Mouse (Mus musculus) c-Kit-positive CD71-positive TER-119-negative erythroid progenitor cells, embryonic 14.5 days (primary cell): Measurements from ENCODE around the gene Vhl.

ENCODE experiments used
- DNase-seq: peaks from one replicate; pipeline ENCODE4 v3.0.0-alpha.2; 2013; ENCODE audit warnings: low read depth

The Vhl gene

DNA sequence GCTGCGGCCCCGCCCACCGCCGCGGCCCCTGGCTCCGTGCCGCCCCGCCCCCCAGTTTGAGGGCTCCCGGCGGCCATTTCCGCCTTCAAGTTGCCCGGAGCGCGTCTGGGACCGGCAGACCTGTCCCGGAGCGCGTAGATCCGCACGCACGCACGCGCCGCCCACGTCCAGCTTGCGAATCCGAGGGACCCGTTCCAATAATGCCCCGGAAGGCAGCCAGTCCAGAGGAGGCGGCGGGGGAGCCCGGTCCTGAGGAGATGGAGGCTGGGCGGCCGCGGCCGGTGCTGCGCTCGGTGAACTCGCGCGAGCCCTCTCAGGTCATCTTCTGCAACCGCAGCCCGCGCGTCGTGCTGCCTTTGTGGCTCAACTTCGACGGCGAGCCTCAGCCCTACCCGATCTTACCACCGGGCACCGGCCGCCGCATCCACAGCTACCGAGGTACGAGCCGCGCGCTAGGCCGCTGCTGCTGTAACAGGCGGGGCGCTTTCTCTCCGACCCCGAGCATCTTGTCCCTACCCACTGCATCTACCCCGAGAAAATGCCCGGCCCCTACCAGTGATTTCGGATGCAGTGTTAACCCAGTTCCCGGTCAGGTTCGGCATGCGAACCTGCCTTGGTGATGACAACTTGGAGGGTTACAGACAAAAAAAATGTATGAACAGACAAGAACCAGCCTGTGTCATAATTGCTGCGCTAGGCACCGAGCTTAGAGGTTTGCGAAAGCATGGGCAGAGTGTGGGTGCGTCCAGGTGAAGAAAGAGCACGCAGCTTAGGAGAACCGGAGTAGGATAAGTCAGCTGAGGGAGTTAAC lies at the start of gene Vhl:
Gene Vhl, plus strand, starts transcription at position 19 of the 811 bp plus-strand sequence.
- no peak for DNase-seq

DNA sequence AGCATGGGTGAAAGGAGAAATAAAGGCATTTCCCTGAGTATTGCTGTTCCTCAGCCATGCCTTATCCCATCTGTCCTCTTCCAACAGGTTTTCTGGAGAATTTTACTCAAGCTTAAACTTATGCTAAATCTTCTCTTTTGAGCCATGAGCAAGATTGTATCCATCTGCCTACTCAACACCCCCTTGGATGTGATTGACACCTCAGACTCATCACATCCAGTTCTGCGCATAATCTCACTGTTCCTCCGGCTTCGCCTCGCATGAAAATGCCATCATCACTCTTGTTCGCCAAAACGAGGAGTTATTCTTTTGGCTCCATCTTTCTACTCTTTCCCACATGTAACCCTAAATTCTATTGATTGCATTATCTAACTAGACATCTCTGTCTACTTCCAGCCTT lies 47.7 kb upstream of the Vhl start:
- DNase-seq, result no peak

DNA sequence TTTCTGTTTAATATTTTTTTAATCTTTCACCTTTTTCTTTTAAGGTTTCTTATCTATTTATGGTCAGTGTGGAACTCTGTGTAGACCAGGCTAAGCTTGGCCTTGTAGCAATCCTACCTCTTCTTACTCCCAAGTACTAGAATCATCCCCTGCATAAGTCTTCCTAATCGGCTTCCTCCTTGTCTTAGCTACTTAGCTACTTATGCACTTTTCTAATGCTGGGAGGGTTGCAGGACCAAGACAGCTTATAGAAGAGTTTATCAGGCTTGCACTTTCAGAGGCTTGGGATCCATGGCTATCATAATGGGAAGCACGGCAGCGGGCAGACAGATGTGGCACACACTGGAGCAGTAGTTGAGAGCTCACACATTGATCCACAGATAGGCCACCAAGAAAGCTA lies 44.5 kb upstream of the Vhl start:
- DNase-seq, result no peak

DNA sequence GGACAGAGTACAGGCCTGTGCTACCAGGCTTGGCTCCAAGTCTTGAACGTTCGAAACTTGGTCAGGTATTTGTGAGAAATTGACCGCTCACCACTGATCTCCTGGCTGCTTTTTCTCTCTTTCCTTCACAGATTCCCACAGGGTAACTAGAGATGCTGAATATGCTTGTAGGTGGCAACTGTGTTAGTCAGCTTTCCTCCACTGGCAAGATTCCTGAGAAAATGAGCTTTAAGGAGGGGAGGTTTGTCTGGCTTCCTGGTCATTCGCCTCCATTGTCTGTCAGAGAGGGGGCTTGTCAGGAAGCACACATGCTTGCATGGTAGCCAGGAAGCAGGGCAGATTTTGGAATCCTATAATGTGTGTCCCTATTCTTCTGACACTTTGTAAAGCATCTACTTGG lies 40.7 kb upstream of the Vhl start:
- no peak for DNase-seq

DNA sequence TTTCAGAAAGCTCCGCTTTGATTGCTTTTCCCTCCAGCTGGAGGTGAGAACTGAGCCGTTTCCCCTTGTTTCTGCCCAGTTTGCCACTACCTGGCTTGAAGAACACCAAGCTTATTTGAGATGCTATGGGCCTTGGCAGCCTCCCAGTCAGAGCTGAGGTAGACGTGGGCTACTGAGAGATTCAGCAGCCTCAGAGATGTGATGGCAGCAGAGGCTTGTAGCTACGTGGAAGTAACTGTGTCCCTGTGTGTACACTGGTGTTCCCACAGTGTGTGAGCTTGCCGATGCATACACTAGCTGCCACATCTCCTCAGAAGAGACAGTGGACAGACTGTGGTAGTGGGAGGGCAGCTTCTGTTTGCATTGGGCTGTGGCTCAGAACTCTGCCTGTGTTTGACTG lies 38.7 kb upstream of the Vhl start:
- DNase-seq, result no peak

DNA sequence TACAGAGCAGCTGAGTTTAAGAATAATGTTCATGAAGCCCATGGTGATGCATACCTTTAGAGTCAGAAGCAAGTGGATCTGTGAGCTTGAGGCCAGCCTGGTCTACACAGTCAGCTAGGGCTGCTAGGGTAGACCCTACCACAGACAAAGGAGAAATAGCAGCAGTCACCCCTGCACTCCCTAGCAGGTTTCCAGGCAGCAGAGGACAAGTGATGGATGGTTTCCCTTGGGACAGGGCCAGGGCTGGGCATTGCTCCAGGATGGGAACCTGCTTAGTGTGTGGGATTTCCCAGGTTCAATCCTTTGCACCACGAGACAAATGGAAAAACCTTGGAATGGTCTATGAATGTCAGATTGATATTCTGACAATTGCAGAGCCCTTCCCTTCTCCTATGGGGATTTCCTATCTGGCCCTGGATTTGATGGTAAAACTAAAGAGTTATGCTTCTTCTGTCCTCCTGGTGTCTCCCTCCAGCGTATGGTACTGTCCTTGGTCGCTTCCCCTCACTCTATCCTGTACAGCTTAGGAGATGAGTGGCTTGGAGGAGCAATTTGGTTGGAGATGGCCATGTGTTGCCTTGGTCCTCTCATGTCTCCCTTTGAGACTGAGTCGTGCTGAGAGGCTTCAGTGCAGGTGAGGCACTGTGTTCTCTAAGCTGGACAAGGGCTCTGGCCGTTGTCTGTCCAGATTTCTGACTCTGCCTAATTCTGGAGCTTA lies 37.1 kb upstream of the Vhl start:
- DNase-seq, result no peak

DNA sequence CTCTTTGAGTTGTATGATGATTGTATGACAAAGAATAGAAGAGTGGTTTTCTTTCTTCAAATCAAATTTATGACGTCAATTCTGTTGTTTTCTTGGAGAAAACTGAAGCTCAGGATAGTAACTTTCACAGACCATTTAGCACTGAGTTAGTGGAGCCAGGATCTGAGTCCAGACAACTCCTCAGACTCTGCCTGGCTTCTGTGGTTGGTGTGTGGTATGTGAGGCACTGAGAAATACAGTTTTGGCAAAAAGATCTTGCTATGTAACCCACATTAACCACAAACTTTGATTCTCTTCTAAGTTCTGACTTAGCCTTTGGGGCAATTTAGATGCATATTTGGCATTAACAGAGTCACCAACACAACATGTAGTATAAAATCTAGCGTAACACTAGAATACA lies 31.1 kb upstream of the Vhl start:
- no peak for DNase-seq

DNA sequence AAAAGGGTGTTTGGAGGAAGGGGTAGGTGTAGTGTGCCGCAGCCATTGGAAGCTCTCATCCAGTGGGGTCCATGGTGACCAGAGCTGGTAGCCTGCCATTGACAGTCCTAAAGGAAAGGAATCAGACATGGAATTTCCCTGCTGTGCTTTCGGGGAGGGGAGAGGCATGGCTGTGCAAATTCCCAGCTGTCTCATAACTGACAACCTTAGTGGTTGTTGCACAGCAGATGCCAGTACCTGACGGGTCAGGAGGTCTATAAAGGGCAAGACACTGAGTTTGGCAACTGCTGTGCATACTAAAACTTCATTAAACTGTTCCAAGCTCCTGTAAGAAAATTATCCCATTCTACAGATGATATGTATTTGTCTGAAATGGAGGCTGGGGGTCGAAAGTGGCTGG lies 25.8 kb upstream of the Vhl start:
- no peak for DNase-seq

DNA sequence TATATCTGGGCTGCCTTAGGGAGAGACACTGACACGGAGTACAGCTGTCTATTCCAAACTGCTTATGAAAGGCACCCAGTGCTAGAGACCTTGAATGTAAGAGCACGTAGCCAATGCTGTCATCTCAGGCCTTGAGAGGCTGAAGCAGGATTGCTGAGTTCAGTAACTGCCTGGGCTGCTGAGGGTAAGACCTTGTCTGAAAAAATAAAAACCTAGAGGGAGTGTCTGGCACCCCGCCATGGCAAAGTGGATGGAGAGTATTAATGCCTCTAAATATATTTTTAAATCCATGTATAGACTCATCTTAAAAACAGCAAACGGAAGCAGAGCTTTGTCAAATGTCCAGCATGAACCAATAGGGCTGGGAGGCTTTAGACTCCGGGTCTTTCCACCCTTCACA lies 23.9 kb upstream of the Vhl start:
- no peak for DNase-seq

DNA sequence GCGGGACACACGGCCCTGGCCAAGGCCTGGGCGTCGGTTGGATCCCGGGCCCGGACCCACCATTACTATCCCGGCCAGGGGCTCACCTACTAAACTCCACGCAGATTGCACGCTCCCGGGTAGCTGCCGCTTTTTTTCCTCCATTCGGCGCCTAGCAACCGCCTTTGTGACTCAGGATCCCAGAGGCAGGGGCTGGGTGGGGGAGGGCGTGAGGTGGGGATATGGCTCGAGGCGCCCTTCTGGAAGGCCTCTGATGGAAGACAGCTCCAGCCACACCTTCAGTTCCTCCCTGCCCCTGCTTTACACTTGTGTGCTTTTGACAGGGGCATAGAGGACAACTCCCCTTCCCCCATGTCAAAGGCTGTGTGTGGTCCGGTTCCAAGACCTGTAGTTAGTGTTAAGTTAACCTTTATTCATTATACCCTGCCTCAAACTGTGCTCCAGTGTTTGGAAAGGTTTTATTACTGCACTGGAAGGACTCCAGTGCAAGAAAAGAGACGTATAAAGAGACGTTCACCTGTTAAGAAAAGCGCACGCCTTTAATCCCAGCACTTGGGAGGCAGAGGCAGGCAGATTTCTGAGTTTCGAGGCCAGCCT lies 23.1 kb upstream of the Vhl start, which contains the start of gene Fancd2os:
Gene Fancd2os, minus strand, starts transcription at position 173 of the 597 bp plus-strand sequence.
- DNase-seq, result no peak

DNA sequence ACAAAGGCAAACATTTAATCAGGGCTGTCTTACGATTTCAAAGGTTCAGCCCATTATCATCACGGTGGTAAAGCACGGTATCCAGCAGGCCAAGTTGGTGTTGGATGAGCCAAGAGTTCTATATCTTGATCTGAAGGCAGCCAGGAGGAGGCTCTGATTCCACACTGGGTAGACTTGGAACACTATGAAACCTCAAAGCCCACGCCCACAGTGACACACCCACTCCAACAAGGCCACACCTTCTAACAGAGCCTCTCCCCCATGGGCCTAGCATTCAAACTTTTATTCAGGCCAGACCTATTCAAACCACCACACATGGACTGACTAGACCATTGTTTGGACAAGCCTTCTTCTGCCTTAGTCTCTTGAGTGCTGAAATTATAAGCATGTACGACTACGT lies 20.9 kb upstream of the Vhl start:
- no peak for DNase-seq

DNA sequence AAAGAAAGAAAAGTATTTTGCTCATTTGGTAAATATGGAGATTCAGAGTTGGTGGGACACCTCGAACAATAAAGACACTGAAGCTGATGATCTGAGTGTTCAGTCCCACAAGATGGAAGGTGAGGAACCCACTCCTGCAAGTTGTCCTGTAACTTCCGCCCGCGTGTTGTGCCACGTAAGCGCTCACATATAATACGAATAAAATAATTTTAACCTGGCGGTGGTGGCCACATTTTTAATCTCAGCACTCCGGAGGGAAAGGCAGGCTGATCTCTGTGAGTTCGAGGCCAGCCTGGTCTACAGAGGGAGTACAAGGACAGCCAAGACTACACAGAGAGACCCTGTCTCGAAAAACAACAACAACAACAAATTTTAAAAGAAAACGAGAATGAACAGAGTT lies 19.8 kb upstream of the Vhl start:
- no peak for DNase-seq

DNA sequence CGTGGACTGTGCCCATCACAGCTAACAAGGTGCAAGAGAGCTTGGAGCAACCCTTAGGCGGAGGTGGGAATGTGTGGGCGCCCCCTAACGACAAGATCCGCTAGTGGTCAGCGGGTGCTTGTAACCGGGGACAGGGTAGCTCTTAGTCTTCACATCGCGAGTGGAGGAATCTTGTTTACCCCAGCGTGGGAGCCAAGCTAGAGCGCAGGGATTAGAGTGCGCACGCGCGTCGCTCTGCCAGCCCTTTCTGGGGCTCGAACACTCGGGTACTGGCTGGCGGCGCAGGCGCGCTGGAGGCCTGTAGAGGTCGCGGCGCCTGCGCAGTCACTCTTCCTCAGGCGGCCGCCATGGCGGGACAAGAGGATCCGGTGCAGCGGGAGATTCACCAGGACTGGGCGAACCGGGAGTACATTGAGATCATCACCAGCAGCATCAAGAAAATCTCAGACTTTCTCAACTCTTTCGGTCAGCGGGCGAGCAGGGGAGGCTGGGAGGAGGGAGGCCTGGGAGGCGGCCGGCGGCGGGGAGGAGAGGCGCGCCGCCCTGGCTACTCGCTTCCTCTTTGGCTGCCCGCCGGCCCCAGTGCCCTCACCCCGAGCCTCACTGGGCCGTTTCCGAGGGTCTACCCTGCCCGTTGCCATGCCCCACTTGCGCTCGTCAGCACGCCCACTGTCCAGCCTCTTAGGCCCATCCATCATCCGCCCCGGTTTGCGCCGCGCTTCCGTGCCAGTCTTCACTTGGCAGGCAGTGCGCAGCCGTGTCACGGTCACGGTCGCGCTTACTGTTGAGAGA lies 19.1 kb upstream of the Vhl start, which contains the start of gene Brk1:
Gene Brk1, plus strand, starts transcription at position 341 of the 792 bp plus-strand sequence.
- peak; percentile 66 for DNase-seq

DNA sequence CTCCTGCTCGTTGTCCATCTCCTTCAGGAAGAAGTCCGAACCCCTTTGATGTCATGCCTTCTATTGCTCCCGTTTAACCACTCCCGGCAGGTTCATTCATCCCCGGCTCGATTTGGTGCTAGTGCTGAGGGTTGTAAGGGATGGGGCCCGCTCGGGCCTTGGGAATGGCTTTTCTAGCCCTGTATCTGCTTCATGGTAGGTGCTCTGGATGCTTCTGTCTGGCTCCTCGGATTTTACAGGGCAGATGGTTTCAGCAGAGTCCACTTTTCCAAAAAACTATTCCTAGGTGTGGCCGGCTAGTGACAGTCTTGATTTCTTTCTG lies 18.6 kb upstream of the Vhl start:
- DNase-seq, result no peak

DNA sequence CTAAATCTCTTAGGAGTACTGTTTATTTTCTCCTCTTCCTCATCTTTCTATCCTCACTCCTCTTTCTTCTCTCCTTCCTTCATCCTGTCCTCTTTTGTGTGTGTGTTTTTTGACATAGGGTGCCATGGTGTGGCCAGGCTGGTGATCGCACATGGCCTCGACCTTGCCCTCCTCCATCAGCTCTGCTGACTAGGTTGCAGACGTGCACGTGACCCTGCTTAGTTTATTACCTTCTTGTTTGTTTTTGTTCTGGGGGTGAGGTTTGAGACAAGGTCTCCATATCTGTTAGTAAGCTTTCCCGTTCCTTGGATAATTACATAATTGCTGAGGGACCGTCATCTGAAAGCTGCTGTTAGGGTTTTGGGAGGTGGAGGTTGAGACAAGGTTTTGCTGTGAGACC lies 14.9 kb upstream of the Vhl start:
- no peak for DNase-seq

DNA sequence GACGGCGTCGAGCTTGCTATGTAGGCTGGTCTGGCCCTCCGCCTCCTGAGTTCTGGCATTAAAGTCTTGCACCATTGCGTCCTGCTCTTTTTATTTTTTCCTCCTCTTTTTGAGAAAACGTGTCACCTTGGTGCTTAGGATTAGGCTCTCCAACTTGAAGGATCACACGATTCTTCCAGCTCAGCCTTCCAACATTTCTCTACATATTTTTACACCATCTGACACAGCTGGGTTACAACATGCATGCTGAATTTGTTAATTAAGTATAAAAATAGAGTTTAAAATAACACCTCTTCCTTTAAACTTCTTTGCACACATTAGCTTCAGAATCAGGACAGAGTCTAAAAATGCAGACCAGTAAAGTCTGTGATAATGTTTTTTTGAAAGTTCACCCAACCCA lies 14.5 kb upstream of the Vhl start:
- no peak for DNase-seq

DNA sequence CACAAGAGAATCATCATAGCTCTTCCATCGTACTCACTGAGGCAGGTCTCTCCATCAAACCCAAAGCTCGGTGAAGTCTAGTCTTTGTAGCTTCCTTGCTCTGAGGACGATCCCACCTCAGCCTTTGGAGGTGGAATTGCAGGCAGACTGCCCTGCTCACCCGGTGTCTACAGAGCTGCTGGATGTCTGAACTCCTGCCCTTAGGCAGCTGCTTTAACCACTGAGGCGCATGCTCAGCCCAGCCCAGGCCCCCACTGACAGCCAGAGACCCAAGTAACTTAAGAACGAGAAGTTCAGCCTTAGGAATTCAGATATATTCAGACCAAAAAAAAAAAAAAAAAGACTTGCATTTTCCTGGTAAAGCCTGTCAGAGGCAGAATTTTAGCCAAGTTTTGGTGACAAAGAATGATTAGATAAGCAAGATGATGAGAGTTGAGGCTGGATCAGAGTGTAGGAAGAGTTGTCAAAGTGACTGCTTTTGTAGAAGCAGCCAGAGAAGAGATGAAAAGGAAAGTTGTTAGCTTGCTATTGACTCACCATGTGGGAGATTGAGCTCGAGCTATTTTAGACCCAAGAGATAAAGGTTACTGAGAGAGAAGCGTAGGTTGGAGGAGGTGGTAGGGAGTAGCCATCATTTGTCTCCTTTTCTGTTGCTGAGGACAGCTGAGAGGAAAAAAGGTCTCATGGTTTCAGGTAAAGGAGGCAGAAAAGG lies 11.3 kb upstream of the Vhl start:
- DNase-seq, result no peak

DNA sequence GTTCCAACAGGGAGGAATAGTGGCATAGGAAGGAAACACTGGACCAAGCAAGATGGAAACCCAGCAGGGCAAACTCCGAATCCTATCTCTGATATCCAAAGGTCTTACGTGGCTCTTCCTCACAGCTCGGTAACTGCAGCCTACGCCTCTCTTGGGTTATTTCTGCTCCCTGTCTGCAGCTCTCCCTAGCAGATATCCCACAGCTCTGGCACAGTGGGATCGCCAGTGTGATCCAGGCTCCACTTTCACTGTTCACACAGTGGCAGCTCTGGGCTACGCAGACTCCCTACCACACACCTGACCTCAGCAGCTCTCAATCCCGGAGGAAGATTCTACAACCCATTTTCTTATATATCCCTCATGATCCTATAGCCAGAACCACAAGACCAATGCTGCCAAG lies 9.6 kb upstream of the Vhl start:
- no peak for DNase-seq

DNA sequence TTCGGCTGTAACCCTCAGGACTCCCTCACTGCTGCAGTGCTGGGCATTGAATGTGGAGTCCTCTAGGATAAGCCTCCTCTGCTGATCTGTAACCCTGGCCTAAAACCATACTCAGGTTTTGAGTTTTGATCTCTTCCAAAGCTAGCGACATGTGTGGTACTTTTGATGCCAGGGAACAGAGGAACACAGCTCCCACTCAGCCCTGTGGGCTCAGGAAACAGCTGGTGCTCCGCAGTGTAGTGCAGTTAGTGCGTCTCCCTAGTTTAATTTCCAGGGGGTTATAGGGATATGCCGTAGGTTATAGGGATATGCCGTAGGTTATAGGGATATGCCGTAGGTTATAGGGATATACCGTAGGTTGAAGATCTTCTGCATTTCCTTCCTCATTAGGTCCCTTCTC lies 8.8 kb upstream of the Vhl start:
- no peak for DNase-seq

DNA sequence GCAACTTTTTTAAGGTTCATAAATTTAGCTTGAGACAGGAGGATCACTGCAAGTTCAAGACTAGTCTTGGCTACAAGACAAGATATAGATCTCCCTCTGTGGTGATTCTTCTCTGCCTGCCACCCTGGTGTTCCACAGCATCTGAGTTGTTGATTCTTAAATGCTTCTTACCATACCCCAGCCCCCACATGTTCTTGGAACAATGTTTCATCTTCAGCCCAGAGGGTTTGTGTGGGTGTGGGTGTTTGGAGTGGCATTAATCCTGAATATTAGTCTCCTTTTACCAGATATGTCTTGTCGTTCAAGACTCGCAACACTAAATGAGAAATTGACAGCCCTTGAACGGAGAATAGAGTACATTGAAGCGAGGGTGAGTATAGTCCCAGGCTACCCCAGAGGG lies 8.3 kb upstream of the Vhl start:
- no peak for DNase-seq

DNA sequence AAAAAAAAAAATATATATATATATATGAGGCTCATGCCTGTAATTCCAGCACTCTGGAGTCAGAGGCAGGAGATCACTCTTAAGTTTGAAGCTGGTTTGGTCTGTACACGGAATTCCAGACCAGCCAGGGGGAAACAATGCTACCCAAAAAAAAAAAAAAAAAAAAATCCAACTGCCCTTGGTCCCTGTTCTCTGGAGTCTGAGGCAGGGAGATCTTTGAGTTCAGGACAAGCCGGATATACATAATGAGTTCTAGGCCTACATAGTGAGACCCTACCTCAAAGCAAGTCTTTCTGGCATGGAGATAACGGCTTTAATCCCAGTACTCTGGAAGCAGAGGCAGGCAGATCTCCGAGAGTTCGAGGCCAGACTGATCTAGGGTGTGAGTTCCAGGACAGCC lies 373 bp upstream of the Vhl start:
- no peak for DNase-seq
